Mouse (Mus musculus) liver, adult 2 months (tissue): ENCODE measurements around the gene 9330161L09Rik. TPM values are rescaled to one million over a fixed set of nuclear protein-coding genes. Genes with fewer than 3 reads are reported as not detected.

Experiments
- DNase-seq: peaks from one replicate; pipeline ENCODE4 v3.0.0-alpha.2; 2011; ENCODE audit warnings: low read depth, low spot score; ENCODE audit errors: extremely low read depth
- H3K27ac ChIP-seq: fragments of 200-500 bp; replicated peaks from 2 replicates; pipeline ENCODE4 v1.5.1; 2012; ENCODE audit warnings: low read depth, mild to moderate bottlenecking, control low read depth, inconsistent platforms, low read length; ENCODE audit not compliant: insufficient read depth
- H3K27me3 ChIP-seq: fragments of 200-500 bp; 2 replicates; pipeline ENCODE4 v1.6.1; 2012; ENCODE audit warnings: mild to moderate bottlenecking, moderate library complexity, low read length, inconsistent platforms; ENCODE audit not compliant: control insufficient read depth, insufficient read depth
- H3K36me3 ChIP-seq: fragments of 200-500 bp; 2 replicates; pipeline ENCODE4 v1.6.1; 2012; ENCODE audit warnings: low read length, inconsistent platforms; ENCODE audit not compliant: control insufficient read depth, insufficient read depth
- H3K4me1 ChIP-seq: fragments of 200-500 bp; 2 replicates; pipeline ENCODE4 v1.6.1; 2011; ENCODE audit warnings: low read length; ENCODE audit not compliant: control insufficient read depth, insufficient read depth
- H3K4me3 ChIP-seq: fragments of 200-500 bp; 2 replicates; pipeline ENCODE4 v1.5.1; 2011; ENCODE audit warnings: low read depth, mild to moderate bottlenecking, control low read depth, low read length, moderate library complexity; ENCODE audit not compliant: insufficient read depth
- H3K79me2 ChIP-seq: fragments of 200-500 bp; 2 replicates; pipeline ENCODE4 v1.6.1; 2012; ENCODE audit warnings: inconsistent platforms, mild to moderate bottlenecking, low read length, moderate library complexity; ENCODE audit not compliant: control insufficient read depth, insufficient read depth
- H3K9ac ChIP-seq: fragments of 200-500 bp; 2 replicates; pipeline ENCODE4 v1.6.1; 2012; ENCODE audit warnings: low read depth, mild to moderate bottlenecking, control low read depth, inconsistent platforms, low read length
- CTCF ChIP-seq: fragments of 200-500 bp; IDR thresholded peaks from 2 replicates; pipeline ENCODE4 v1.5.1; 2011; ENCODE audit warnings: low read depth, low read length, control low read depth
- POLR2A ChIP-seq: fragments of 200-500 bp; IDR thresholded peaks from 2 replicates; pipeline ENCODE4 v1.6.1; 2011; ENCODE audit warnings: low read length, control low read depth; ENCODE audit not compliant: insufficient read depth; ENCODE audit errors: extremely low read depth
- WGBS: fragments of 180-500 bp; shearing (Covaris S2); methylation state at CpG from one replicate; pipeline ENCODE4 v1.1.7; 2018; 5-methylcytosine and 5-hydroxymethylcytosine counted together
- polyA plus RNA-seq: library from polyadenylated mRNA; depleted of rRNA; stranded (reverse); fragments of >200 nt; gene quantifications from 2 replicates; pipeline ENCODE4 v1.2.3, GENCODE M21; 2012
- total RNA-seq: library from RNA; depleted of rRNA; stranded (reverse); fragments of >200 nt; gene quantifications from 2 replicates; pipeline ENCODE4 v1.2.3, GENCODE M21; 2014

The 9330161L09Rik gene
- total and polyA plus RNA-seq, 2 experiments, result 0.20 to 0.46 TPM

DNA sequence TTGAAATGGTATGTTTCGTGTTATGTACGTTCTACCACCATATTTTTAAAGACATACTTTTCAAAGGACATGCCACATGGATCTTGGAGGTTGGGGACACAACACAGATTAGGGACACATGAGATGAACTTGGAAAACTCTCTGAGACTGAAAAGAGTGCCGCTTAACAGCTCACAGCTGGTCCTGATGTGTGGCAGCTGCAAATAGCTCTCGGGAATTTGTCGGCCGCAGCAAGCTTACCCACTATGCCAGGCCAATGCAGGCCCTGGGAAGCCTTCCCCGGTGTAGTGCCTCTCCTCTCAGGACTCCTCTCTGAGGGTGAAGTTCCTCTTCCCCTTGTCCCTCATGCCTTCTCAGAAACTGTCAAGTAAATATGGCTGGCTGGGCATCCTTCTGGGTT is 10.9 kb downstream of the 9330161L09Rik start:
- Histone ChIP-seq H3K4me3 (no peak overlapping the region), H3K27ac (no peak overlapping the region), H3K4me1 (peaks cover 9% of the 10 kb centered on the region), H3K36me3 (no peaks in the 10 kb centered on the region), H3K9ac (no peak overlapping the region), H3K27me3 (no peaks in the 10 kb centered on the region), H3K79me2 (no peaks in the 10 kb centered on the region)
- WGBS, result 94% methylated on average over 7 of the region's 7 CpGs
- no peak for DNase-seq
- no peak for TF ChIP-seq POLR2A
- no peak for TF ChIP-seq CTCF

DNA sequence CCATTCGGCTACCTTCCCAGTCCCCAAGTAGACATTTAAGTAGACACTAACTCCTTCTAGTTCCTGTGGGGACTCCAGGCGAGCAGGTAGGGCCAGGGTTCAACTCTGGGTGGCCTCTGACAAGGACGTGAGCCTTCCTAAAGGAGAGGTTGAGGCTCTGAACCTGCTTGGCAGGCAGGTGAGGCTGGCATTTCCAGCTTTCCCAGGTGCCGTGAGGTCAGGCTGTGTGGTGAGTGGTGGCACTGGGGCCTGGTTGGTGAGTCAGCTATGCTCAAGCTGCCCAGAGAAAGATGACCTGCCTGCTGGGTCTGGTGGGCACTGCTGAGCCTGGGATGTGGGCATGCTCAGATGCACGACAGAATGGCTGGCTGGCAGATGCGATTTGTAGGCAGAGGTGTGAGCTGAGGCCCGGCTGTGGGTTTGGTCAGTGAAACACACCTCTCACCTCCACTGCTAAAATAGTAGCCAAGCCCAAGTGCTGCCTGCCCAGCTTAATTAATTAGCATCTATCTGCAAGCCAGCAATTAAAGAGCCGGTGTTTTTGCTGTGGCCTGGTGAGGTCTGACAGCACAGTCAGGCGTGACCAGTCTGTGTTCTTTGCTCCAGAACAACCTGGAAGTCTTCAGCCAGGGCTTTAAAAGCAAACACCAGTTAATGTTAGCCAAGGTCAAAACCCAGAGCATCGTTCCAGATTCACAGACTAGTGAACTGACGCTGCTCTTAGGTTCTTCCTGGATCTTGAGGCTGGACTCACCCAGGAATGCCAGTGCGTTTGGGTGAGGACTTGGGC is 11.9 kb downstream of the 9330161L09Rik start:
- peak; percentile 85 for DNase-seq
- H3K27me3 ChIP-seq, result no peaks in the 10 kb centered on the region
- no peak overlapping the region for H3K4me3 ChIP-seq
- no peak overlapping the region for H3K27ac ChIP-seq
- TF ChIP-seq POLR2A (no peak), CTCF (no peak)
- 43% methylated on average over 12 of the region's 12 CpGs for WGBS
- no peaks in the 10 kb centered on the region for H3K79me2 ChIP-seq
- no peaks in the 10 kb centered on the region for H3K36me3 ChIP-seq
- no peak overlapping the region for H3K9ac ChIP-seq
- peaks cover 9% of the 10 kb centered on the region for H3K4me1 ChIP-seq

DNA sequence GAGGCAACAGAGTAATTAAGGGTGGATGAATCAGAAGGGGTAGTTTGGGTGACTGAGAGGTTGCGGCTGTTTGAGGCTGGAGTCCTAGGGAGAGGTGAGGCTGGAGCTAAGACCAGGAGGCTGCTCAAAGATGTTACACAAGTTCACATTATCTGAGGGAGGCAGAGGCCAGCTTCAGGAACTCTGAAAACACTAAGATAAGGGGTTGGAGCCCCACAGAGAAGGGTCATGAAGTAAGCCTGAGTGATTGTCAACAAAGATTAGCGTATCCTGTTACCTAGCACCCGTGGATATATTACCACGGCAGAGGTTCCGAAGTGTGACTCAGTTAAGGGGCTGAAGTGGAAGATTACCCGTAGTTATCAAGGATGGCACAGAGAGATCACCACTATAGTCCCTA is 14.1 kb downstream of the 9330161L09Rik start:
- TF ChIP-seq POLR2A (no peak), CTCF (no peak)
- no peak overlapping the region for H3K4me3 ChIP-seq
- no peak overlapping the region for H3K9ac ChIP-seq
- H3K27me3 ChIP-seq, result no peaks in the 10 kb centered on the region
- H3K27ac ChIP-seq, result no peak overlapping the region
- 67% methylated on average over 6 of the region's 6 CpGs for WGBS
- H3K79me2 ChIP-seq, result no peaks in the 10 kb centered on the region
- DNase-seq, result no peak
- peaks cover 16% of the 10 kb centered on the region for H3K4me1 ChIP-seq
- H3K36me3 ChIP-seq, result no peaks in the 10 kb centered on the region

DNA sequence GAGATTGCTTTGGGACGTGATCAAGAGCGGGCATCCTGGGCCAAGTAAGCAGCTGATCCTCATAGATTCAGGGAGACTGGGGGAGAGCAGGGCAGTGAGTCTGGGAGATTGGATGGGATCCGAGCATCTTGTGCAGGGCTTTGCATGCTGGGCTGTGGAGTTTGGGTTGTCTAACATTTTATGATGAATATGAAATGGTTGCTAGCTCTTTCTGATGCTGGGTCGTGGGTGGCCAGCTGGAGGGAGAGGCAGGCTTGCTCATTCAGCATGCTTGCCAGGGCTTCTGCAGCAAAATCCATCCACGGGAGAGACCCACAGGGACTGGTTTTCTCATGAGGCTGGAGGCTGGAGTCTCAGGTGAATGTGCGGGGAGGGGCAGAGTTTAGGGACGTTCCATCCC is 16.5 kb downstream of the 9330161L09Rik start:
- no peak overlapping the region for H3K9ac ChIP-seq
- peaks cover 14% of the 10 kb centered on the region for H3K4me1 ChIP-seq
- no peak for DNase-seq
- no peak overlapping the region for H3K27ac ChIP-seq
- no peaks in the 10 kb centered on the region for H3K79me2 ChIP-seq
- 83% methylated on average over 7 of the region's 7 CpGs for WGBS
- H3K36me3 ChIP-seq, result no peaks in the 10 kb centered on the region
- TF ChIP-seq CTCF (no peak), POLR2A (no peak)
- H3K4me3 ChIP-seq, result no peak overlapping the region
- H3K27me3 ChIP-seq, result no peaks in the 10 kb centered on the region

DNA sequence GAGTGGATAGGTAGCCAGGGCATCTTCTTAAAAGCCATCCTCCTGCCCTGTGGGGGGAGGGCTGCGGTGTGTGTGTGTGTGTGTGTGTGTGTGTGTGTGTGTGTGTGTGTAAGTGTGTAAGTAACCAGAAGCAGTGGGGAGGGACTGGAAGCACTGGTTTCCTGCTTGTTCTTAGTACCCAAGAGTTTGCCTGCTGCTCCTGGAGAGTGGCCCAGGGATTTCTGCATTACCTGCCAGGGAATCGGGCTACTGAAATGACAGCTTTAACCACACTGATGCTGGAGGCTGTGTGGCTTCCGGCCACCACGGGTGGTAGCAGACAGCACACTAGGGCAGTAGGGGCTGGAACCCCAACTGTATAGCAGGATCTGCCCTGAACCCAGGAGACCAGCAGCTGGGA is 17.6 kb downstream of the 9330161L09Rik start:
- H3K27ac ChIP-seq, result no peak overlapping the region
- H3K27me3 ChIP-seq, result no peaks in the 10 kb centered on the region
- no peak for TF ChIP-seq CTCF
- no peak for TF ChIP-seq POLR2A
- H3K4me3 ChIP-seq, result no peak overlapping the region
- H3K9ac ChIP-seq, result no peak overlapping the region
- WGBS, result 54% methylated on average over 4 of the region's 4 CpGs
- no peak for DNase-seq
- H3K79me2 ChIP-seq, result no peaks in the 10 kb centered on the region
- H3K4me1 ChIP-seq, result peaks cover 7% of the 10 kb centered on the region
- H3K36me3 ChIP-seq, result no peaks in the 10 kb centered on the region

DNA sequence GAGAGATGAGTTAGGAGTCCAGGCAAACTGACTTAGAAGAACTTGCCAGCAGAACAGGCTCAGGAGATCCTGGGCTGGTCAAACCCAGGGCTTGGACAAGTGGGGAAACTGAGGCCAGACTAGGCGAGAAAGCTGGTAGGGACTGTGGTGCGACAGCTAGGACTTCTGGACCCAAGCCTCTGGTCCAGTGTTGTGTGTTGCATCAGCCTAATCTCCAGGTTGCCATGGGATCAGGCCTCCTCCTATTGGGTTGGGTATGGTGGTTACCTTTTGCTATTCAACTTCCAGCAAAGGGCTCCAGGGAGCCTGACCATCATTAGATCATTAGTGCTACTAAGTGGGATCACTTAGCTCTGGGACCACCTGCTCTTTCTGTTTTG is 18.3 kb downstream of the 9330161L09Rik start:
- H3K27ac ChIP-seq, result no peak overlapping the region
- 24% methylated on average over 2 of the region's 2 CpGs for WGBS

More for the DNA sequence above, 18.3 kb downstream of the 9330161L09Rik start:
- no peaks in the 10 kb centered on the region for H3K27me3 ChIP-seq
- peaks cover 7% of the 10 kb centered on the region for H3K4me1 ChIP-seq
- H3K79me2 ChIP-seq, result no peaks in the 10 kb centered on the region
- DNase-seq, result peak; percentile 28
- no peak for TF ChIP-seq CTCF
- no peak for TF ChIP-seq POLR2A
- 0 out of 2 replicates have a peak overlapping the region, but pooled peaks have one; percentile 92 for H3K4me3 ChIP-seq
- H3K9ac ChIP-seq, result no peak overlapping the region
- no peaks in the 10 kb centered on the region for H3K36me3 ChIP-seq
